Mouse (Mus musculus) urinary bladder, postnatal 4 days (tissue): ENCODE measurements around the gene Yaf2.
A peak's percentile ranks its signal among the peaks of the same experiment; 100 is the strongest.
"Not testable (repeated sequence)": the region's sequence is repeated elsewhere in the genome, so short reads cannot be mapped to it uniquely, and the experiment has no call there.

Experiments
- DNase-seq, 2 experiments: peaks; one replicate each; pipeline ENCODE4 v3.0.0; 2021 to 2022; ENCODE audit warnings: low spot score in 2 of 2

Gene Yaf2

DNA sequence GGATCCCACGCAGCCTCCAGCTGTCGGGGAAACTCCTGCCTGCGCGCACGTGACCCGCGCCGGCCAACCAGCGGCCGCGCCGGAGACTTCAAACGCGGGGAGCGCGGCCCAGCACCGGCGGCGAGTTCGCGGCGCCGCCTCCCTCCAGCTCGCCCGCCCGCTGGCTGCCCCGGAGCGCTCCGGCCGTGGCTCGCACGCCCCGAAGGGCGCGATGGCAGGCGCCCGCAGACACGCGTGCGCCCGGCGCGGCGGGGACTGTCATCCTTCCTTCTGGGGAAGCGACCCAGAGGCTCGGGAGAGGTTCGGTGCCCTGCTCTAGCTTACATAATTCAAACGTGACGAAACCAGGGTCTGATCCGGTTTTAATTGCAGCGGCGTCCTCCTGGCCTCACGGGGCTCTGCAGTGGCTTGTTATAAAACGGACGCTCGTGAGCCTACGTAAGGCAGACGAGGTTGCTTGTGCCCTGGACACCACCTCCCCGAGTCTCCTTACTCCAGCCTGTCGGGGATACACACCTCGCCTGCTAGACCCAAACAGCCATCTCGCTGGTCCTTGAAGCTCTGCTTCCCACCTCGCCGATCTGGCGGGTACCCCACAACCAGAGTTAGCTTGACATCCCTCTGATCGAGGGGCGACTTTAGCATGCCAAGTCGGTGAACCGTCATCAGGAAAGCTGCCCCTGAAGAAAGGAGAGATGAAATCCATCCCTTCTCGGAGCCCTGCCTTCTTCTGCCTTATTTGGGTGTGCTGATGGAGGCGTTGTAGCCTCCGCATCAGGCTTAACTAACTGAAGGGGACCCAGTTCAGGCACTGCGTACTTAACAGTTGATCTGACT is at the start of gene Yaf2:
TSS of gene Yaf2 (minus strand) at position 11 of the 837 bp plus-strand sequence.
- peak; percentile 76 to 81 for DNase-seq

DNA sequence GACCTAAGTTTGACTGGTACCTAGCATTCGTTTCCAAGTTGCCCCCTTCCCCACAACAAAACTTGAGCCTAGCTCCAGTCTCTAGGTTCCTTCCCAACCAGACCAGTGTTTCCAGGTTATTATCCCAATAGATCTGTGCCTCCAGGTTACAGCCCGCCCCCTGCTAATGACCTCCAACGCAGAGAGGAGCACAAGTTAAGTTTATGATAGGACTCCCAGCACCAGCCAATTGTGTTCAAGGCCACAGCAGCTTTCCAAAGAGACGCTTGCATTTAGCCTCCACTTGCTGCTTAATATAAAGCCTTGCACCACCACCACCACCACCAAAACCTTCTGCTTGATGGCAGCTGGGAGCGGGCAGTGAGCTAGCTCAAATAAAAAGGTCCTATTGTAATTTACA is 44.6 kb upstream of the Yaf2 start:
- no peak for DNase-seq

DNA sequence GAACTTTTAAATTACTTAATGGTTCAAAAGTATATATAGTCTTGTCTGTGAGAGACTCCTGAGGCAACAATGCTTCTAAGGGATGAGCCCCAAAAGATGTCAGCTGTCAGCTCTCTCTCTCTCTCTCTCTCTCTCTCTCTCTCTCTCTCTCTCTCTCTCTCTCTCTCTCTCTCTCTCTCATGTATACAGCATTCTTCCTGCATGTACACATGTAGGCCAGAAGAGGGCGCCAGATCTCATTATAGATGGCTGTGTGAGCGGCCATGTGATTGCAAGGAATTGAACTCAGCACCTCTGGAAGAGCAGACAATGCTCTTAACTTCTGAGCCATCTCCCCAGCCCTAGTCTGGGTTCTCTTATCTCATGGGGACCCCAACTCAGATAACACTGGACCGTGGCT is 42.4 kb upstream of the Yaf2 start:
- DNase-seq = no peak

DNA sequence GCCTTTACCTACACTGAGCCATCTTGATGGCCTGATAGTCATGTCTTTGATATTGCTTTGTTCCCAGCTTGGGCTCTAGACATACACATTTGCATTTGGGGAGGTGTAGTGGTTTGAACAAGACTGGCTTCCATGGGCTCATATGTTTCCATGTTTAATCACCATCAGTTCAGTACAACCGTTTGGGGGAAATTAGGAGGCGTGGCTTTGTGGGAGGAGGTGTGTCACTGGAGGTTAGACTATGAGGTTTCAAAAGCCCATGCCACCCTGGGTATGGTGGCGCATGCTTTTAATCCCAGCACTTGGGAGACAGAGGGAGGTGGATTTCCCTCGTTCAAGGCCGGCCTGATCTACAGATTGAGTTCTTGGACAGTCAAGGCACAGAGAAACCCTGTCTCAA is 39.0 kb upstream of the Yaf2 start:
- no peak for DNase-seq

DNA sequence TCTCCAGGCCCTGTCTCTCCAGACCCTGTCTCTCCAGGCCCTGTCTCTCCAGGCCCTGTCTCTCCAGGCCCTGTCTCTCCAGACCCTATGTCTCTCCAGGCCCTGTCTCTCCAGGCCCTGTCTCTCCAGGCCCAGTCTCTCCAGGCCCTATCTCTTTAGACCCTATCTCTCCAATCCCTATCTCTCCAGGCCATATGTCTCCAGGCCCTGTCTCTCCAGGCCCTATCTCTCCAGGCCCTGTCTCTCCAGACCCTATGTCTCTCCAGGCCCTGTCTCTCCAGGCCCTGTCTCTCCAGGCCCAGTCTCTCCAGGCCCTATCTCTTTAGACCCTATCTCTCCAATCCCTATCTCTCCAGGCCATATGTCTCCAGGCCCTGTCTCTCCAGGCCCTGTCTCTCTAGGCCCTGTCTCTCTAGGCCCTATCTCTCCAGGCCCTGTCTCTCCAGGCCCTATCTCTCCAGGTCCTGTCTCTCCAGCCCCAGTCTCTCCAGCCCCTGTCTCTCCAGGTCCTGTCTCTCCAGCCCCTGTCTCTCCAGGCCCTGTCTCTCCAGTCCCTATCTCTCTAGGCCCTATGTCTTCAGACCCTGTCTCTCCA is 35.9 kb upstream of the Yaf2 start:
- not testable (repeated sequence) for DNase-seq

DNA sequence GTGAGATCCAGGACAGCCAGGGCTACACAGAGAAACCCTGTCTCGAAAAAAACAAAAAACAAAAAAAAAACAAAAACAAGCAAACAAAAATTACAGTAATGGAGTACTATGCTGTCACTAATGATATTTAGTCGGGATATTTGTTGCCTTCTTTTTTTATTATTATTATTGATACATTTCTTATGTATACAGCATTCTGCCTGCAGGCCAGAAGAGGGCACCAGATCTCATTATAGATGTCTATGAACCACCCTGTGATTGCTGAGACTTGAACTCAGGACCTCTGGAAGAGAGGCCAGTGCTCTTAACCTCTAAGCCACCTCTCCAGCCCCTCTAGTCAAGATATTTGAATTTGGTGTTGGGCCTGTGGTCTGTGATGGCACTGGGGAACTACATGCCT is 35.1 kb upstream of the Yaf2 start:
- DNase-seq = no peak

DNA sequence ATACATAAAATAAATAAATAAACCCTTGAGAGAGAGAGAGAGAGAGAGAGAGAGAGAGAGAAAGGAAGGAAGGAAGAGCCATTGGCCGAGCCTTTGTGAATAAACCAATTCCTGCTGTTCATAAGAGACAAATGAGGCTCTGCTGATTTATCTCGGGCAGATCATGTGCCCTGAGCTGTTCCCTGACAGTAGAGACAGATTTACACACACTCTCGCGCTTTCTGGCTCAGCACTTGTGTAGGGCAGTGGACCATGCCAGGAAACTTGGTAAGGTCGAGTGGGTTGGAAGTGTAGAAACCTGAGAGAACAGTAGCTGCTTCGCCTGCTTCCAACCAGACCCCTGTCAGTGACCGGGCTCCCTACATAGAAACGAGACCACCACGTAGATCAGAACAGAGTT is 31.8 kb upstream of the Yaf2 start:
- no peak for DNase-seq

DNA sequence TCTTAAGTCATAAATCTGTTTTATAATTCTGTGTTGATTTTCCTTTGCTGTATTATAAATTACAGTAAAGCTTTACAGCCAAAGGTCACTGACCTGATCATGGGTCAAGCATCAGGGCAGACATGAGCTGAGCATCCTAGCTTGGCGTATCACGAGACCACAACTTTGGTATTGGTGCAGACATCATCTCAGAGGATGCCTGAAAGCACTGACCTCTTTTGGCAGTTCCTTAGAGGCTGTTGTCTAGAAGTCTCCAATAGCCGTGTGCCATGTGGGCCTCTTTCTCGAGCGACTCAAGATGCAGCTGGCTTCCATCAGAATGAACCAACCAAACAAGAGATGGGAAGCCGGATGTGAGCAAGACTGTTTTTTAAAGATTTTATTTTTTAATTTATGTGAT is 28.8 kb upstream of the Yaf2 start:
- no peak for DNase-seq

DNA sequence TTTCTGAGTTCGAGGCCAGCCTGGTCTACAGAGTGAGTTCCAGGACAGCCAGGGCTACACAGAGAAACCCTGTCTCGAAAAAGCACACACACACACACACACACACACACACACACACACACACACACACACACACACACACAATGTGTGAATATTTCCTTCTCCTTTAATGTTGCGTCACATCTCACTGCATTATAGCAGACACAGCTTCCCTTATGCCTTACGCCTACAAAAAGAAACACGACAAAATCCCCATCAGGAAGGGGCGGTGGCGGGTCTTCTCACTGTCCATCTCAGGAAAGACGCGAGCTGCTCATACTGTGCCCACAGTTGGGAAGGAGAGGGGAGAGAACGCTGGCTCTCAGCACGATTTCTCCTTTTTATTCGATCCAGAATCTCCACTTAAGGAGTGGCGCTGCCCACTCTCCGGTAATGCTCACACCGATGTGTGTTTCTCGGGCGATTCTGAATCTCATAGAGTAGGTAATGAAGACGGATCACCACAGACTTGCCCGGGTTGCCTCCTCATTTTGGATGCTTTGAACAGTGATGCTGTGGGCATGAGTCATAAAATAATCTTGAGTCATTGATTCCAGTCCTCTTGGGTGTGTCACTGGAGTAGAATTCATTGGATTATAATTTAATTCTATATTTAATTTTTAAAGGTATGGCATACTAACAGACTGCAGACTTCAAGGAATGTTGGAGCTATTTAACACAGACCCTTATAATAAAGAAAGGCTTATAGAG is 21.8 kb upstream of the Yaf2 start:
- DNase-seq = no peak

DNA sequence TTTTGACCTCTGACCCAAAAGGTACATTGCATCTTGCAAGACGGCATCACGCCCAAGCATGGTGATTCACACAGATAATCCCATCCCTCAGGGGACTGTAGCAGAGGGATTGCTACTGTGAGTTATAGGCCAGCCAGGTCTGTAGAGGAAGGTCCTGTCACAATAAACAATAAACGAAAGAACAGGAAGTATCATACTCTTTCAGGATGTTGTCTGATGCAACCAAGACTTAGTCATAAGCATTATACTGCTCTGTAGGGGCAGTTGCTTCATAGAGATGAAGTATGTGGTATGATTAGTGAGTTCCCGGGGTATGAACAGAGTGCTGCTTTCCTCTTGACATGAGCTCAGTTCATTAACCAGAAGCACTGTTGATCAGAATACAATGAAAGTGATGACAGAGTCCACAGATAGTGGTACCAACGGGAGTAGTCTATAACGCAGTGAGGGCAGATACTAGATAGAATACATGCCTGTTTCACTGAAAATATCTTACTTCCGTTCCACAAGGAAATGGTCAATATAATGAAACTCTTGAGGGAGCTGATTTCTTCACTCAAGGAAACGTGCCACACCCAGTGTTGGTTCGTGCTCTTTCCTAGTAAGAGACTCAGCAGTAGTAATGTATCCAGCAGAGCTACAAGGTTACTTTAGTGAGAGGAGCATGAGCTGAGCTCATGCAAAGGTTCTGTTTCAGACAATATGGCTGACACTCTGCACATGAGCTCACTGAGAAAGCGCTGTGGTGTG is 4.1 kb upstream of the Yaf2 start:
- no peak for DNase-seq

DNA sequence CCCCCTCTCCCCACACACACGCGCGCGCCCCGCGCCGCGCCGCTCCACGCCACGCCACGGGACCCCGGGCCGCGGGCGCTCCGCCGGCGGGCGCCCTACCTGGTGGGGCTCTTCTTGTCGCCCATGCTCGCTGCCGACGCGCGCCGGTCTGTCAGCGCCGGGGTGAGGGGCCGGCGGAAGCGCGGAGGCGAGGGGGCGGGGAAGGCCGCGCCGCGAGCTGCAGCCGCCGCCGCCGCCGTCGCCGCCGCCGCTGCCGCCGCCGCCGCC is 144 bp downstream of the Yaf2 start:
- DNase-seq = no peak

DNA sequence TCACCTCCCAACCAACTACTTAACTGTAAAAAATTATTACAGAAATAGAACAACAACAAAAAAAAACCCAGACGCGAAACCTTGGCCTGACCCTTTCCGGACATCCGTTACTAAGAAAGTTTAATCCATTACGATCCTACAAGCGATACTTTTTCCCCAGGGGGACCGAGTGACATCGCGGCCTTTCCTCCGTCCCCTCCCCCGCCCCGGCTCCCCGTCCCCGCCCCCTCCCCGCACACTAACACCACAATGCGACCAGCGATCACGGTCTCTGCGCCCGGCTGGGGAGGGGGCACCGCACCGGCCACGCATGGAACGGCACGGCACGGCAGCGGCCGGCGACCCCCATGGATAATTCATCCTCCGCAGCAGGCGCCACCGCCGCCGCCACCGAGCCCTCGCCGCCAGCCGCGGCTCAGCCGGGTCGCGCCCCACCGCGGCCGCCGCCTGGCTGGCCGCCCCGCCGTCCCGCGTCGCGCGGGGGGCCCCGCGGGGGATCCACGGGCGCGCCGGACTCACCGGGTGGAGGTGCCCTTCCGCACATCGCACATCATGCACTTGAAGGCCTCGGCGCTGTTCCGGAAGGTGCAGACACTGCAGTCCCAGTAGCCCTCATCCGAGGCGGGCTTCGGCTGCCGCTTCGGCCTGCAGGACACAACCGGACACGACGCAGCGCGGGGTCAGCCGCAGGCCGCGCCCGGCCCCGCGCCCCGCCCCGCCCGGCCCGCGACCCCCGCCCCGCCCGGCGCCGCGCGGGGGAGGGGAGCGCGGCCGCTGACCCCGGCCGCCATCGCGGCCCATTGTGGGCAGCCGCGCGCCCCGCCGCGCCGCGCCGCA is 696 bp downstream of the Yaf2 start:
- DNase-seq = peak in 1 of 2 experiments; percentile 41

DNA sequence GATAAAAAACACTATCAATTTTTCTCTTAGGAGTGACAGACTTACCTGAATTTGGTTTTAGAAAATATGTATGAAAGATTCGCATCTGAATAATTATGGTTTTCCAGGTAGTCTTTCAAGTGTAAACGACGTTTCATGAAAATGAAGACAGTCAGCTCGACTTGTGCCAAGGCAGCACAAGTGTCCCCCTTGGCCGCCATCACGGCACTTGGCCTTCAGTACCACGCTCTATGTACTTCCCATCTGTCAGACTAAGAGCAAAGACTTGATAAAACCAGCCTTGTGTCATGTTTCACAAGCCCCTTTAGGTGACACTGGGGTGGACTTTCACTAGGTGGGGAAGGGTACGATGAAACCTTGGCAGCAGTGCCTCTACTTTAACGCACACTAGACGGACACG is 5.5 kb downstream of the Yaf2 start:
- no peak for DNase-seq

DNA sequence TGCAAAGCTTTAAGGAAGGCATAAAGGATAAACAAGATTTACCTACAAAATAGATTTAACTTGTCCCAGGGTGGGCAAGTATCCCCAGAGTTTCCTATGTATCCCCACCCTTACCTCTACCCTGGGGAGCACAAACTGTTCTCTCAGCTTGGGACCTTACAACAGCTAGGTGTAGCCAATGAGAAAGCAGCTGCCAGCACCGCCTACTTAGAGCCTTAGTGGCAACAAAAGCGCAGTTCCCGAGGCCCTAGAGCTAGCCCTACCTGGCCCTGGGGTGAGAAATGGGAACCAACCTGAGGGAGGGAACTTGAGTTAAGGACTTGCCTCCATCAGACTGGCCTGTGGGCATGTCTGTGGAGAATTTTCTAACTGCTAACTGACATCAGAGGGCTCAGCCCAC is 9.5 kb downstream of the Yaf2 start:
- DNase-seq = no peak

DNA sequence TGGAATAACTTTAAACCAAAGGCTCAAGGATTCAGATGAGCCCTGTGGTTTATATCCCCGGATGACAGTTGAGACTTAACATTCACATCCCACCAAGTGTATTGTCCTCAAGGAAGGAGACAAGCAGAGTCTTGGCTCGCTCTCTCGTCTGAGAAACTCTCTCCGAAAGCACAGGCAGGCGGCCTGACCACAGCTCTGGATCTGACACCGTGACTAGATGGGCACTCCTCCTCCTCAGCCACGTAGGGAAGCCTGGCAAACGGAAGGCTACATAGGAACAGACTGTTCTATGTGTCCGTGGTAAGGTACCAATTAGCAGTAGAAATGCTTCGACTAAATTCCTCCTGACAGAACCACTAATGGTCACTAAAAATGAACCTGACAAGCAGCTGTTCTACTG is 10.1 kb downstream of the Yaf2 start:
- no peak for DNase-seq

DNA sequence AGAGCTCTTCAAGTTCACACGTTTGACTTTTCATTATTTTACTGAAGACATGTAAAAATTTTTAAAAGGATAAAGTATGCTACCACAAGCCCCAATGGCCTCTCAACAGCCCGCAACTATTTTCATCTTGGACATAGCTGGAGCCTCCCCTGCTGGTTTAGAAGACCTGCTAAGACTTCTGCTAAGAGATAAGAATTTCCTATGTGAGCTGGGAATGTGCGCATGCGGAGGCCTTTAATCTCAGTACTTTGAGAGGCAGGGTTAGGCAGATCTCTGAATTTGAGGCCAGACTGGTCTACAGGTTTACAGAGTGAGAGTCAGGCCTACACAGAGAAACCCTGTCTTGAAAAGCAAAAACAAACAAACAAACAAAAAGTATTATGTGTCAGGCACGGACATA is 11.4 kb downstream of the Yaf2 start:
- no peak for DNase-seq

DNA sequence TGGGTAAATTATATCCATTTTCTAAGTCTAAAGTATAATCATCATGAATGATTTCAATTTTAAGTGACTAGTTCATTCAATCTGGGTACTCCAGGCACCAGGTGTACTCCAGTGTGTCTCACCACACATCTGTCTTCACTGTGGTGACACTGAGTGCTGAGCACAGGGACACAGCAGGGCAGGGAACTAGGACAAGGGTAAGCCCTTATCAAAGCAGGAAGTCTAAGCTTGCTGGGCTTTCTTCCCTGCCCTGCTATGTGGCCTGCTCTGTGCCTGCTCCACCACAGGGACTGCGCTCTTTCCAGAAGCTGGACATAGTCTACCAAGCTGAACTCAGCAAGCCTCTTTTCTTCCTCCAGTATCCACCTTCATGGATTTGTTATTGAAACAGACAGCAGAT is 18.0 kb downstream of the Yaf2 start:
- no peak for DNase-seq

DNA sequence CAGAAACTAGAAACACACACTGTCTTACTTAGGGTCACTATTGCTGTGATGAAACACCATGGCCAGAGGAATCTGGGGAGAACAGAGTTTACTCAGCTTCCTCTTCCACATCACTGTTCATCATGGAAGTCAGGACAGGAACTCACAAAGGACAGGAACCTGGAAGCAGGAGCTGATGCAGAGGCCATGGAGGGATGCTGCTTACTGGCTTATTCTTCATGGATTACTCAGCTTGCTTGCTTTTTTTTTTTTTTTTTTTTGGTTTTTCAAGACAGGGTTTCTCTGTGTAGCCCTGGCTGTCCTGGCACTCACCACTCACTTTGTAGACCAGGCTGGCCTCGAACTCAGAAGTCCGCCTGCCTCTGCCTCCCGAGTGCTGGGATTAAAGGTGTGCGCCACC is 26.4 kb downstream of the Yaf2 start:
- not testable (repeated sequence) for DNase-seq

DNA sequence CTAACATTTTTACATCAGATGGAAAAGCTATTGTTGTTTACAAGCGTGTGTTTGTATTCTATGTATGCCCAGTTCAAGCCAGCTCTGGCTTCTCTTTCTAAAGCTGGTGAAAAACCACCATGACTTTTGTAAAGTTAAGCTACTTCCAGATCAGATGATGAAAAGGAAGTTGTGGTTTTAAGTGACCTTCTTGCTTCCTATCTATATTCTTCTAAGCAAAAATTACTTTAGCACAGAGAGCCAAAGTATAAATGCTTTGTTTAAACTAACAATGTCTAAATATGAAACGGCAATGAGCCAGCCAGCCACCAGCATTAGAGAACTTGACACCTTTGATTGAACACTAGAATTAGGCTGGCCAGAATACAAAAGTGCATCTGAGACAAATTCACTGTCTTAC is 38.5 kb downstream of the Yaf2 start:
- DNase-seq = no peak

DNA sequence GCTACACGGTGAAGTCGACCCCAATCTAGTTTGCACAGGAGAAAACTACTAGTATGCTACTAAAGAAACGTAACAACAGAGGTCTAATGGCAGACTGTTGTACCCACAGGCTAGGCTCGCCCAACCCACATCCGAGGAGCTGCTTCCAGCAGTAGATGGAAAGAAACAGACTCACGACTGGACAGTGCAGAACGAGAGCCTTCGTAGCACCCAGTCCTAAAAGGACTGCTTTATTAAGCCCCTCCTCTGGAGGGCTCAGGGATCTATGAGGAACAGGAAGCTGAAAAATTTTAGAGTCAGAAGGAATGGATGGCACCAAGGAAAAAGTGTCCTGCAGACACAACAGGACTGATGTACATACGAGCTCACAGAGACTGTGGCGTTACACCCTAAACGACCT is 42.3 kb downstream of the Yaf2 start:
- DNase-seq = no peak

DNA sequence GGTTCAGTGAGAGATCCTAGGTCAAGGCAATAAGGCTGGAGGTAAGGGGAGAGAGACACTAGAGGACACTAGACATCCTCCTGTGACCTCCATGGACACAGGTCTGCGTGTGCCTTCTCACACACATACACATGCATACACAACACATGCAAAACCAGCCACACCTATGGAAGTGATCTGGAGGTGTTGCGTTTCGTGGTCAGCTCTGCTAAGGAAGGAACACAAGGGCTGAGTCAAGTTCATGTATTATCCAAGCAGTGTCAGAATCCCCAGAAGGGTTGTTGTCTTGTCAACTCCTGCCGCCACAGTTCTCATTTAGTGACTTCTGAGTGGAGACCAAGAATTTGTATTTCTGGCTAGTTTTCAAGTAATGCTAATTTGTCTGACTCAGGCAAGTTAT is 48.4 kb downstream of the Yaf2 start:
- DNase-seq = no peak

DNA sequence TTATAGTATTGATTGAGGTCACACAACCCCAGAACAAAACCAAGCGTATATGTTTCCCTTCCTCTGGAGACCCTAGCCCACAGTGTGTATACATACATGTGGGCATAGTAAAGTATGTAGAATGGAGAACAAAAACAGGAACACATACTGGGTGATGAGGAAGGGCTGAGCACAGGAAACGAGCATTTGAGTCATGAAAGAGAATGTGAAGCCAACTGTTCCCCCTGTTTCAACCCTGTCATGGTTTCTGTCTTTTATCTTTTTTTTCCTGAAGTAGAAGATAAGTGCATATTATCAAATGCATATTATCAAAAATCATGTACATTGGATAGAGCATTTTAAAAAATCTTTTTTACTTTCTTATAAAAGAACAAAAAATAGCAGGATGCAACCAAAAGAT is 49.1 kb downstream of the Yaf2 start:
- DNase-seq = no peak
